Mouse (Mus musculus) hindlimb bud, embryonic 11.5 days (tissue): ENCODE data around the gene Abl1.
"Not testable (repeated sequence)": the region's sequence is repeated elsewhere in the genome, so short reads cannot be mapped to it uniquely, and the experiment has no call there.

Experiments used
- DNase-seq: peaks from one replicate; pipeline ENCODE4 v3.0.0-alpha.2; 2012; ENCODE audit warnings: low read depth, low spot score; ENCODE audit errors: extremely low spot score

Gene Abl1

DNA sequence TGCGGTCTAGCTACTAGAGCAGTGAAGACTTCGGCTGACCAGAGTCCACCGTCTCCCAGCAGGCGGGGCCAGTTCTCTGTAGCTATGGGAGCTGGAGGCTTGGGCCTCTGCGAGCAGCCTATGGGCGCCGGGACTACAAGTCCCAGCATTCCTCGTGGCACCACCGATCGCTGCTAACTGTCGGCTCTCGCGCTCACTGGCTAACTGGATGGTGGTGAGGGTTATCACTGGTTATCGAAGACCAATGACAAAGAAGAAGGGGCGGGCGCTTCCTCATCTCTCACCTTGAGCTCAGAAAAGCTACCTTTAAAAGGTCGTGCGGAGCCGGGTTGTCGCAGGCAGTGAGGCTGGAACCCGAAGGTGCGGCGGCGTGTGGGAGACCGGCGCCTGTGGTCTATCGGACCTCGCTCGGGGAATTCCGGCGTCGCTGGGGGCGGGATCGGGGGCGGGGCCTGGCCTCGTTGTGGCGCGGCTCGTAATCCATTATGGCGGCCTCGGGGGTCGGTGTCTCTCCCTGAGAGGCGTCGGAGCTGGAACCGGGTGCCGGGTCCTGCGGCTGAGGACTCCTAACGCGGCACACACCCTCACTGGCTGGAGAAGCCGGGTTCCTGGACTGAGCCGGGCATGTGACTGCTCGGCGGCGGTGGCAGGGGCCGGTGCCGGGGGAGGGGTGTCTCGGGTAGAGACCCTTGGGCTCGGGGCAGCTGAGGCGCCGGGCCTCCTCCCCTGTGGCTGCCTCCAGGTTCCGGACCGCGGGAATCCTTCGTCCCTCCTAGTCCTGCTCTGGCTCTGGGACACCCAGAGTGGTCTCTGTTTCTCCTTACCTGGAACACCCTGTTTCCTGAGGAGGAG lies at the start of gene Abl1:
Gene Abl1 (plus strand): TSS at position 303 of the 852 bp plus-strand sequence.
- peak; percentile 84 for DNase-seq

GRCm38 (mm10) chr2:31638581-31639465 lies 49.4 kb upstream of the Abl1 start:
- no peak for DNase-seq

- no peak for DNase-seq
Measured at GRCm38 (mm10) chr2:31639466-31639760, 48.8 kb upstream of the Abl1 start.

- no peak for DNase-seq
Measured at GRCm38 (mm10) chr2:31639901-31640608, 48.1 kb upstream of the Abl1 start, which contains the start of gene Prdm12. TSS of gene Prdm12 (plus strand) at chr2:31640037.

- DNase-seq, result no peak
Measured at GRCm38 (mm10) chr2:31640609-31641507, 47.3 kb upstream of the Abl1 start.

GRCm38 (mm10) chr2:31641508-31641830 lies 46.7 kb upstream of the Abl1 start:
- no peak for DNase-seq

DNA sequence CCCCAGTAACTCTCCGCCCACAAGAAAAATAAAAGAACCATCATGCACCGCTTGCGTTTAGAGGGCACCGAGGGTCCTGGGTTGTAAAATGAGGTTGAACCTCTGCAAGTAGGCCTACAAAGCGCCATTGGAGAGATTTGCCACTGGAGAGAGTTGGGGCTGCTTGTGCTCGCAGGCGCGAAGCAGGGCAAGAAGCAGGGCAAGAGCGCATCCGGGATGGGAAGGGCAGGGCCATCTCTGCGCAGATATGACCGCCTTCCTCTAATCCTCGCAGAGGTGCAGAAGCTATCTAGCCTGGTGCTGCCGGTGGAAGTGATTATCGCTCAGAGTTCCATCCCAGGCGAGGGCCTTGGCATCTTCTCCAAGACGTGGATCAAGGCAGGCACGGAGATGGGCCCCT lies 46.2 kb upstream of the Abl1 start:
- DNase-seq, result no peak

DNA sequence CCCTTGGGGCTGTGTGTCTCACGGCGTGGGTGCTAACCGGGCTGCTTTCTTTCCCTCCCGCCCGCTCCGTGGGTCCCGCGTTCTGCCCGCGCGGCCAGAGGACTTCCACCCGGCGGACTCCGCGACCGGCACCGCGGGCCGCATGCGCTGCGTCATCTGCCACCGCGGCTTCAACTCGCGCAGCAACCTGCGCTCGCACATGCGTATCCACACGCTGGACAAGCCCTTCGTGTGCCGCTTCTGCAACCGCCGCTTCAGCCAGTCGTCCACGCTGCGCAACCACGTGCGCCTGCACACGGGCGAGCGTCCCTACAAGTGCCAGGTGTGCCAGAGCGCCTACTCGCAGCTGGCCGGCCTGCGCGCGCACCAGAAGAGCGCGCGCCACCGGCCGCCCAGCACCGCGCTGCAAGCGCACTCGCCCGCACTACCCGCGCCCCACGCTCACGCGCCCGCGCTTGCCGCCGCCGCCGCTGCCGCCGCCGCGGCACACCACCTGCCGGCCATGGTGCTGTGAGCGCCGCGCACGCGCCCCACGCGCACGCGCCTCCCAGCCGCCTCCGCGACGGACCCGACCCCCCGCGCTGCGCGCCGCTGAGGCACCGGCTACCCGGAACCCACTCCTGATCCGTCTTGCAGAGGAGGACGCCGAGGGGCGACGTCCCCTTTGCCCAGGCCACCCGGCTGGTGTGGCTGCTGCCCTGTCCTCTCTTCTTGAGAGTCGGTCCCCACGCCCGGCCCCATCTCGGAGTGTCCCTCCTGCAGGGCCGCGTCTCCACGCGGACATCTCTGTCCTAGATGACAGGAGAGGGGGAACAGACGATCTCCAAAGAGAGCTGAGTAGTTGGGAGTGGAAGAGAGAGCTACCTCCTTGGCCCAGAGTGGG lies 34.0 kb upstream of the Abl1 start:
- DNase-seq, result no peak

DNA sequence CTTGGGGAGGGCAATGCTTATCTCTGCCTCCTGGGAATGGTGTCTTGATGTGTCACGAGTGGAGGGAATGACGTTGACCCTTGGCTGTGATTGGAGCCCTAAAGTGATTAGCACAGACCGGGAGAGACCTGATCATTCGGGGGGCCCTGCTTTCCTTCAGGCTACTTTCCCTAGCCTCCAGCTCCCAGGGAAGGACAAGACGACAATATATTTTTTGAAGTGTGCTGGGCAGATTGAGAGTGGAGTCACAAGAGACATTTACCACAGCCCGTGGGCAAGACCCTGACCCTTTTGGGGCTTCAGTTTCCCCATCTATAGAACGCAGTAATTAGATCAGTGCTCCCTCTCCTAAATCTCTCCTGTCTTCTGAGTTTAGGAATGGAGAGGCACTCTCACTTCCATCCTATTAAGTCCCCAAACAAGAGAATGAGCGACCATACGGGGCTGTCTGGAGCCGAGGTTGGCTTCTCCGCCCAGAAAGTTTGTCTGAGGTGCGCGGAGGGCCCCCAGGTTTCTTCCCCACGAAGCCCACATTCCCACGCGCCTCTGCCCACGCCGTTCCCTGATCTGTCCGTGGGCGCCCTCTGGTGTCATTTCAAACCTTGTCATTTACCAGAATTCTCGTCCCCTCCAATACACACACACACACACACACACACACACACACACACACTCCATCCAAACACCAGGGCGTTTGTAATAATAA lies 33.2 kb upstream of the Abl1 start:
- no peak for DNase-seq

GRCm38 (mm10) chr2:31656374-31656773 lies 31.8 kb upstream of the Abl1 start:
- no peak for DNase-seq

- no peak for DNase-seq
Measured at GRCm38 (mm10) chr2:31662939-31663803, 25.0 kb upstream of the Abl1 start.

DNA sequence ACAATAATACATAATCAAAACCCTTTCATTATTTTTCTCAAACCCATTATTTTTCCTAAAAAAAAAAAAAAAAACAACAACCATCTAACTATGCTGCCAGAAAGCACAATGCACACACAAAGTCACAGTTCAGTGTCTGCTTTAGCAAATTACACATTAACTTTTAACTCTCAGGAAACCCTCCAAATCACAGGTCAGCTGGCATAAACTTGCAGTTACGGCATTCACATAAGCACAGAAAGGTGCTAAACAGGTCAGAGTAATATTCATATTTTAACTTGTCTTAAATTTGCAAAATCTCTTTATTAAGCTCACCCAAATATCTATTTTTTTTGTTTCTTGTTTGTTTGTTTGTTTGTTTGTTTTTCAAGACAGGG lies 24.4 kb upstream of the Abl1 start:
- DNase-seq, result no peak

- DNase-seq, result no peak
Measured at GRCm38 (mm10) chr2:31667332-31667731, 20.8 kb upstream of the Abl1 start.

- peak; percentile 93 for DNase-seq
Measured at GRCm38 (mm10) chr2:31670551-31671035, 17.6 kb upstream of the Abl1 start, which contains the start of gene Exosc2. TSS of gene Exosc2 (plus strand) at chr2:31670715.

GRCm38 (mm10) chr2:31678641-31679040 lies 9.5 kb upstream of the Abl1 start:
- no peak for DNase-seq

DNA sequence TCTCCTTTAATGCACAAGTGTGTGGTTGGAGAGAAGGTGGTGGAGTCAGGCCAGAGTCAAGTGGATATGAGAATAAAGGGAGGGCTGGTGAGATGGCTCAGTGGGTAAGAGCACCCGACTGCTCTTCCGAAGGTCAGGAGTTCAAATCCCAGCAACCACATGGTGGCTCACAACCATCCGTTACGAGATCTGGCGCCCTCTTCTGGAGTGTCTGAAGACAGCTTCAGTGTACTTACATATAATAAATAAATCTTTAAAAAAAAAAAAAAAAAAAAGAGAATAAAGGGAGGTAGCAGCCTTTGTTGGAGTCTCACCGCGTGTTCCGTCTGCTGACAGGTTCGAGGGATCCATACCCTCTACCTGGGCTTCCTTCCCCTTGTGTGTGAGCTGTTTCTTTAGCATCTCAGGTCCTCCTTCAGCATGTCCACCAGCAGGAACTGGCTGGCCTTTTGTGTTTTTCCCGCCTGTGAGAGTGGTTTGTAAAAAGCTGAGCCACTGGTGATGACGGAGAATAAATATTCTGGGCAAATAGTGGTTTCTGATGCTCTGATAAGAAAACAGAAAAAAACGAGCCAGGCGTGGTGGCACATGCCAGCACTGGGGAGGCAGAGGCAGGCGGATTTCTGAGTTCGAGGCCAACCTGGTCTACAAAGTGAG lies 7.0 kb upstream of the Abl1 start:
- not testable (repeated sequence) for DNase-seq

GRCm38 (mm10) chr2:31681731-31682235 lies 6.4 kb upstream of the Abl1 start:
- DNase-seq, result no peak
